Mouse (Mus musculus): ENCODE data around the gene Gas6.

DNA sequence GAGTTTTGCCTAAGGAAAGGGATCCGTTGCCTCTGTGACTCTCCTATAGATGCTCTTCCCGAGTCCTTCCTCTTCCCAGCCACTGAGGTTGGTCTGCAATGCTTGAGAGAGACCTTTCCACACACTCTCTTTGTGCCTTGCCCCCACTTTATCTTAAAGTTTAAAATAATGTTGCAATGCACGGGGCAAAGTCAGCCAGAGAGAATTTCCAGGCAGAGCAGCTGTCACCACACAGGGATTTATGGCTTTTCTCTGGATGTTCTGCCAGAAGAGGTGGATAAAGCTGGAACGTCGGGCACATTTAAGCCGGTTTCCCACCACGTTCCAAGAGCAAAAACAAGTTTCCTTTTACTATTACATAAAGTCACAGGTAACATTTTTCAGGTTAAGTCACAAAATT is 27.1 kb upstream of the Gas6 start:
- TF ChIP-seq CTCF (IDR thresholded peaks at IDR 0.05; ENCODE audit: extremely low read depth, insufficient read length, insufficient replicate concordance, low read depth, low read length) (no peak), POLR2A (IDR thresholded peaks at IDR 0.05; ENCODE audit: low read depth, low read length) (no peak)

All from small intestine, adult 2 months (tissue).